ENCODE assay signal across 9 mouse cellular contexts in genomic region chr16:20732251-20732924, GRCm38 (mm10). TPM values are rescaled to one million over a fixed set of nuclear protein-coding genes. Genes with fewer than 3 reads are reported as not detected.
DNase-seq lines count a peak whose midpoint lies in the region; ATAC-seq and TF ChIP-seq lines count a peak whose summit lies in the region.
"Had no signal": no experiment of that assay in that cellular context is flagged by ENCODE, and none has a peak within 500 bp of the region (broad histone marks: within the 10 kb centered on the region; RNA-seq: fewer than 3 reads in every experiment).

No protein-coding gene starts in this region.

- TF ChIP-seq POLR2A in kidney, adult 2 months (IDR thresholded peaks at IDR 0.05; ENCODE audit: low read depth, low read length): no peak
- TF ChIP-seq POLR2A in limb, embryonic 14.5 days (IDR thresholded peaks at IDR 0.05; ENCODE audit: borderline replicate concordance, extremely low read depth, insufficient read depth, insufficient read length): no peak

- CTCF ChIA-PET in Patski (lab: Charles Lee): no interaction called here

- in situ Hi-C loops in Patski (cut with MboI; ENCODE audit: low pct_unique_long_range_greater_than_20kb): no loop called here

- TF ChIP-seq CTCF in kidney, adult 2 months (conservative IDR thresholded peaks at IDR 0.05; ENCODE audit: insufficient read depth, insufficient read length, low read depth, low read length): no peak
- no peak for TF ChIP-seq CTCF in Patski (IDR thresholded peaks at IDR 0.05)

- H3K36me3 ChIP-seq in kidney, adult 2 months (ENCODE audit: control insufficient read depth, insufficient read depth, low read length): no peaks in the 10 kb centered on the region
- no peaks in the 10 kb centered on the region for H3K36me3 ChIP-seq in embryonic facial prominence, embryonic 13.5 days
- peaks cover 12% of the 10 kb centered on the region; the same call in 1 of the 2 replicates for H3K36me3 ChIP-seq in limb, embryonic 14.5 days (ENCODE audit: control insufficient read depth, insufficient read depth, low read length)
- H3K36me3 ChIP-seq in stomach, embryonic 14.5 days (ENCODE audit: control insufficient read depth, insufficient read depth, low read length): no peaks in the 10 kb centered on the region

- ATAC-seq in Patski: peak; percentile 33
- ATAC-seq in embryonic facial prominence, embryonic 13.5 days (ENCODE audit: insufficient number of reproducible peaks, insufficient read depth, low FRiP score, low TSS enrichment, low read depth): peak; percentile 33; the same call in 1 of the 2 replicates
- ATAC-seq in limb, embryonic 14.5 days (ENCODE audit: low FRiP score, low read depth): peak; percentile 61
- peak; percentile 58 for ATAC-seq in stomach, embryonic 14.5 days (ENCODE audit: insufficient number of reproducible peaks, insufficient read depth, low FRiP score, low read depth)

- H3K9ac ChIP-seq in embryonic facial prominence, embryonic 13.5 days: peak overlapping the region; percentile 88
- peak overlapping the region; percentile 86 for H3K9ac ChIP-seq in limb, embryonic 14.5 days (ENCODE audit: low read depth, low read length, severe bottlenecking)
- peak overlapping the region; percentile 65 for H3K9ac ChIP-seq in stomach, embryonic 14.5 days (replicated peaks; ENCODE audit: low read depth, low read length)

- peak overlapping the region; percentile 98 for H3K4me2 ChIP-seq in embryonic facial prominence, embryonic 13.5 days
- peak overlapping the region; percentile 96 for H3K4me2 ChIP-seq in limb, embryonic 14.5 days (replicated peaks; ENCODE audit: low read depth, low read length, severe bottlenecking)
- peak overlapping the region; percentile 98 for H3K4me2 ChIP-seq in stomach, embryonic 14.5 days (replicated peaks; ENCODE audit: low read depth, low read length)

- no peaks in the 10 kb centered on the region for H3K27me3 ChIP-seq in kidney, adult 2 months (replicated peaks; ENCODE audit: control insufficient read depth, insufficient read depth, low read length)
- H3K27me3 ChIP-seq in Patski: peaks cover 10% of the 10 kb centered on the region
- H3K27me3 ChIP-seq in embryonic facial prominence, embryonic 13.5 days: peaks cover 38% of the 10 kb centered on the region
- peaks cover 26% of the 10 kb centered on the region for H3K27me3 ChIP-seq in limb, embryonic 14.5 days (ENCODE audit: control insufficient read depth, insufficient read depth, low read length)
- peaks cover 15% of the 10 kb centered on the region for H3K27me3 ChIP-seq in stomach, embryonic 14.5 days (ENCODE audit: control insufficient read depth, insufficient read depth, low read length)

- H3K9me3 ChIP-seq in embryonic facial prominence, embryonic 13.5 days: no peaks in the 10 kb centered on the region
- no peaks in the 10 kb centered on the region for H3K9me3 ChIP-seq in limb, embryonic 14.5 days (ENCODE audit: control insufficient read depth, low read length)
- H3K9me3 ChIP-seq in stomach, embryonic 14.5 days (ENCODE audit: control insufficient read depth, low read depth, low read length): no peaks in the 10 kb centered on the region

- WGBS in kidney, adult 2 months: 3% methylated on average over 30 of the region's 30 CpGs
- under 1% methylated on average over 29 of the region's 30 CpGs for WGBS in embryonic facial prominence, embryonic 13.5 days
- 0% methylated on average over 13 of the region's 30 CpGs for WGBS in limb, embryonic 14.5 days
- under 1% methylated on average over 28 of the region's 30 CpGs for WGBS in stomach, embryonic 14.5 days

- peak overlapping the region; percentile 58 for H3K4me3 ChIP-seq in kidney, adult 2 months (ENCODE audit: insufficient read depth, low read depth, low read length)
- H3K4me3 ChIP-seq in embryonic facial prominence, embryonic 13.5 days: peak overlapping the region; percentile 68
- H3K4me3 ChIP-seq in limb, embryonic 14.5 days (replicated peaks; ENCODE audit: low read length): peak overlapping the region; percentile 73
- peak overlapping the region; percentile 63 for H3K4me3 ChIP-seq in stomach, embryonic 14.5 days (ENCODE audit: low read depth, low read length)

- H3K27ac ChIP-seq in kidney, adult 2 months (ENCODE audit: insufficient read depth, low read depth, low read length): no peak overlapping the region
- peak overlapping the region; percentile 84 for H3K27ac ChIP-seq in embryonic facial prominence, embryonic 13.5 days
- peak overlapping the region; percentile 85 for H3K27ac ChIP-seq in limb, embryonic 14.5 days (replicated peaks; ENCODE audit: low read depth, low read length)
- peak overlapping the region; percentile 80 for H3K27ac ChIP-seq in stomach, embryonic 14.5 days (ENCODE audit: low read length)
- H3K27ac ChIP-seq: macrophage had no signal

- DNase-seq in kidney, adult 2 months: no peak
- no peak for DNase-seq in kidney, adult 9 months
- no peak for DNase-seq in Patski (ENCODE audit: low read depth, low spot score)
- DNase-seq in limb, embryonic 14.5 days (ENCODE audit: low spot score): peak; percentile 34
- DNase-seq in adrenal gland, postnatal 4 days (ENCODE audit: low spot score in 2 of 2): no peak
- DNase-seq in left cerebral cortex, adult 8-10 months (ENCODE audit: low spot score in 2 of 2): no peak

- POLR2A ChIA-PET in Patski (lab: Charles Lee): interaction anchor here (0.6 to 1.4 kb wide), 2 partner anchors 9 to 986 kb away, joined by 3 read pairs; no protein-coding TSS in a partner anchor

- no peaks in the 10 kb centered on the region; the same call in 1 of the 2 replicates for H3K4me1 ChIP-seq in kidney, adult 2 months (ENCODE audit: control insufficient read depth, insufficient read depth, low read length)
- peaks cover 24% of the 10 kb centered on the region for H3K4me1 ChIP-seq in embryonic facial prominence, embryonic 13.5 days
- peaks cover 7% of the 10 kb centered on the region; the same call in 1 of the 2 replicates for H3K4me1 ChIP-seq in limb, embryonic 14.5 days (ENCODE audit: control insufficient read depth, insufficient read depth, low read length)
- peaks cover 8% of the 10 kb centered on the region; the same call in 1 of the 2 replicates for H3K4me1 ChIP-seq in stomach, embryonic 14.5 days (ENCODE audit: control insufficient read depth, insufficient read depth, low read length)

RNA-seq across cellular contexts. Expression of gene Chrd, which starts 0.5 kb away (rescaled TPM):
- 7.2 and 10.7 TPM in 2 replicates for polyA plus RNA-seq in kidney, adult 2 months (2012; rRNA removed)
- 1.8 TPM for polyA plus RNA-seq in Patski (2021)
- polyA plus RNA-seq in embryonic facial prominence, embryonic 13.5 days (2015; fragmentation: Nextera tagmentation; extraction: Ambion mirVana): 3.4 and 4.5 TPM in 2 replicates
- polyA plus RNA-seq in limb, embryonic 14.5 days (2012; rRNA removed): 38.9 and 47.1 TPM in 2 replicates
- 11.5 and 11.6 TPM in 2 replicates for polyA plus RNA-seq in limb, embryonic 14.5 days (2014; fragmentation: Nextera tagmentation; extraction: Ambion mirVana)
- 4.5 and 5.4 TPM in 2 replicates for polyA plus RNA-seq in stomach, embryonic 14.5 days (2014; fragmentation: Nextera tagmentation; extraction: Ambion mirVana)
- total RNA-seq in adrenal gland, postnatal 4 days (2021): 10 to 100 TPM; 14.8 to 17.1 TPM
- 10 to 100 TPM; 26.7 to 42.0 (median 32.0) TPM for total RNA-seq in left cerebral cortex, adult 8-10 months (2022)
- polyA plus RNA-seq: macrophage had no signal

RNA-seq across cellular contexts. Expression of gene Thpo, which starts 1.9 kb away (rescaled TPM):
- polyA plus RNA-seq in kidney, adult 2 months (2012; rRNA removed): 17.1 and 17.7 TPM in 2 replicates
- polyA plus RNA-seq in Patski (2021): 0.18 TPM
- 1.00 and 1.2 TPM in 2 replicates for polyA plus RNA-seq in embryonic facial prominence, embryonic 13.5 days (2015; fragmentation: Nextera tagmentation; extraction: Ambion mirVana)
- 3.8 and 4.5 TPM in 2 replicates for polyA plus RNA-seq in limb, embryonic 14.5 days (2012; rRNA removed)
- polyA plus RNA-seq in limb, embryonic 14.5 days (2014; fragmentation: Nextera tagmentation; extraction: Ambion mirVana): 0.78 and 1.4 TPM in 2 replicates
- polyA plus RNA-seq in stomach, embryonic 14.5 days (2014; fragmentation: Nextera tagmentation; extraction: Ambion mirVana): 0.88 and 1.2 TPM in 2 replicates
- 1 to 10 TPM; 3.8 to 5.0 TPM for total RNA-seq in adrenal gland, postnatal 4 days (2021)
- 1 to 10 TPM; 5.2 to 7.2 (median 5.8) TPM for total RNA-seq in left cerebral cortex, adult 8-10 months (2022)
- polyA plus RNA-seq: macrophage had no signal

RNA-seq across cellular contexts. Expression of gene Clcn2, which starts 14.8 kb away (rescaled TPM):
- polyA plus RNA-seq in kidney, adult 2 months (2012; rRNA removed): 21.4 and 33.1 TPM in 2 replicates
- polyA plus RNA-seq in Patski (2021): 14.3 TPM
- polyA plus RNA-seq in embryonic facial prominence, embryonic 13.5 days (2015; fragmentation: Nextera tagmentation; extraction: Ambion mirVana): 15.7 and 18.9 TPM in 2 replicates
- polyA plus RNA-seq in limb, embryonic 14.5 days (2012; rRNA removed): 72.9 and 102 TPM in 2 replicates
- 17.1 and 21.6 TPM in 2 replicates for polyA plus RNA-seq in limb, embryonic 14.5 days (2014; fragmentation: Nextera tagmentation; extraction: Ambion mirVana)
- polyA plus RNA-seq in stomach, embryonic 14.5 days (2014; fragmentation: Nextera tagmentation; extraction: Ambion mirVana): 13.2 and 15.8 TPM in 2 replicates
- total RNA-seq in adrenal gland, postnatal 4 days (2021): 10 to 100 TPM; 49.6 to 57.3 TPM
- total RNA-seq in left cerebral cortex, adult 8-10 months (2022): 10 to 100 TPM; 63.2 to 75.5 (median 71.9) TPM

RNA-seq across cellular contexts. Expression of gene Polr2h, which starts 14.9 kb away (rescaled TPM):
- 14.0 and 22.4 TPM in 2 replicates for polyA plus RNA-seq in kidney, adult 2 months (2012; rRNA removed)
- 38.4 TPM for polyA plus RNA-seq in Patski (2021)
- 110 and 112 TPM in 2 replicates for polyA plus RNA-seq in embryonic facial prominence, embryonic 13.5 days (2015; fragmentation: Nextera tagmentation; extraction: Ambion mirVana)
- 65.1 and 77.0 TPM in 2 replicates for polyA plus RNA-seq in limb, embryonic 14.5 days (2012; rRNA removed)
- 112 and 121 TPM in 2 replicates for polyA plus RNA-seq in limb, embryonic 14.5 days (2014; fragmentation: Nextera tagmentation; extraction: Ambion mirVana)
- 105 and 113 TPM in 2 replicates for polyA plus RNA-seq in stomach, embryonic 14.5 days (2014; fragmentation: Nextera tagmentation; extraction: Ambion mirVana)
- total RNA-seq in adrenal gland, postnatal 4 days (2021): 10 to 100 TPM; 39.8 to 41.0 TPM
- total RNA-seq in left cerebral cortex, adult 8-10 months (2022): 10 to 100 TPM; 19.6 to 26.6 (median 21.2) TPM

RNA-seq across cellular contexts. Expression of gene Fam131a, which starts 39.3 kb away (rescaled TPM):
- polyA plus RNA-seq in kidney, adult 2 months (2012; rRNA removed): 3.6 and 4.7 TPM in 2 replicates
- 0.69 TPM for polyA plus RNA-seq in Patski (2021)
- polyA plus RNA-seq in embryonic facial prominence, embryonic 13.5 days (2015; fragmentation: Nextera tagmentation; extraction: Ambion mirVana): 7.0 and 7.2 TPM in 2 replicates
- polyA plus RNA-seq in limb, embryonic 14.5 days (2012; rRNA removed): 15.6 and 21.3 TPM in 2 replicates
- polyA plus RNA-seq in limb, embryonic 14.5 days (2014; fragmentation: Nextera tagmentation; extraction: Ambion mirVana): 10.3 and 11.0 TPM in 2 replicates
- polyA plus RNA-seq in stomach, embryonic 14.5 days (2014; fragmentation: Nextera tagmentation; extraction: Ambion mirVana): 7.5 and 8.3 TPM in 2 replicates
- total RNA-seq in adrenal gland, postnatal 4 days (2021): 10 to 100 TPM; 14.4 to 15.4 TPM
- 100 to 1,000 TPM; 271 to 291 (median 283) TPM for total RNA-seq in left cerebral cortex, adult 8-10 months (2022)
